Mouse (Mus musculus): ENCODE data around the gene Olfr1211.

The Olfr1211 gene

GRCm38 (mm10) chr2:88938011-88938410 is at the start of gene Olfr1211:
Olfr1211 (minus strand) TSS chr2:88938111.
- no peak for DNase-seq (ENCODE audit: extremely low read depth, low read depth, low spot score)

GRCm38 (mm10) chr2:88980181-88980580 is 42.3 kb upstream of the Olfr1211 start, which contains the start of gene Gm13762:
Gm13762 (minus strand) TSS chr2:88980281.
- no peak for DNase-seq (ENCODE audit: extremely low read depth, low read depth, low spot score)

GRCm38 (mm10) chr2:88953669-88954068 is 15.8 kb upstream of the Olfr1211 start, which contains the start of gene Olfr1212:
Olfr1212 (plus strand) TSS chr2:88953969.
- no peak for DNase-seq (ENCODE audit: extremely low read depth, low read depth, low spot score)

GRCm38 (mm10) chr2:88915057-88915456 is 22.9 kb downstream of the Olfr1211 start, which contains the start of gene Olfr1209:
Olfr1209 (minus strand) TSS chr2:88915157.
- DNase-seq (ENCODE audit: extremely low read depth, low read depth, low spot score) = no peak

- DNase-seq (ENCODE audit: extremely low read depth, low read depth, low spot score) = no peak
Measured at GRCm38 (mm10) chr2:88902211-88902610, 35.7 kb downstream of the Olfr1211 start, which contains the start of gene Olfr1208. Olfr1208 (minus strand) TSS chr2:88902311.

All from fat pad, adult 2 months (tissue).